Mouse (Mus musculus) adrenal gland, postnatal 14 days (tissue): Measurements from ENCODE around the gene Lypd6b. TPM values are rescaled to one million over a fixed set of nuclear protein-coding genes. Genes with fewer than 3 reads are reported as not detected.

Source experiments
- DNase-seq: peaks from one replicate; pipeline ENCODE4 v3.0.0; 2021; ENCODE audit warnings: mixed read lengths
- total RNA-seq: library from RNA; stranded (reverse); gene quantifications from 2 replicates; pipeline ENCODE4 v1.2.3, GENCODE M21; 2021

Gene Lypd6b
- total RNA-seq, 1 experiment from 2014 or later, result 0.15 TPM

GRCm38 (mm10) chr2:49822312-49822711 is 34.8 kb downstream of the Lypd6b start:
- DNase-seq, result no peak

- no peak for DNase-seq
These were observed 38.1 kb downstream of the Lypd6b start for GRCm38 (mm10) chr2:49825588-49825987.

GRCm38 (mm10) chr2:49827756-49828155 is 40.3 kb downstream of the Lypd6b start:
- no peak for DNase-seq

- DNase-seq, result no peak
These were observed 42.9 kb downstream of the Lypd6b start for GRCm38 (mm10) chr2:49830369-49830768.

- no peak for DNase-seq
These were observed 44.9 kb downstream of the Lypd6b start for GRCm38 (mm10) chr2:49832277-49832803.

GRCm38 (mm10) chr2:49837454-49838059 is 50.1 kb downstream of the Lypd6b start:
- no peak for DNase-seq

- DNase-seq, result no peak
These were observed 51.1 kb downstream of the Lypd6b start for GRCm38 (mm10) chr2:49838611-49839010.

GRCm38 (mm10) chr2:49840573-49840972 is 53.1 kb downstream of the Lypd6b start:
- DNase-seq, result peak; percentile 45

- DNase-seq, result peak; percentile 39
These were observed 53.6 kb downstream of the Lypd6b start for GRCm38 (mm10) chr2:49841089-49841488.

- DNase-seq, result no peak
These were observed 57.6 kb downstream of the Lypd6b start for GRCm38 (mm10) chr2:49845104-49845503.

- no peak for DNase-seq
These were observed 58.6 kb downstream of the Lypd6b start for GRCm38 (mm10) chr2:49846097-49846496.

GRCm38 (mm10) chr2:49846880-49847279 is 59.4 kb downstream of the Lypd6b start:
- no peak for DNase-seq

- DNase-seq, result no peak
These were observed 60.3 kb downstream of the Lypd6b start for GRCm38 (mm10) chr2:49847831-49848230.

- DNase-seq, result no peak
These were observed 62.3 kb downstream of the Lypd6b start for GRCm38 (mm10) chr2:49849771-49850170.

- DNase-seq, result no peak
These were observed 64.5 kb downstream of the Lypd6b start for GRCm38 (mm10) chr2:49851977-49852376.

- peak; percentile 62 for DNase-seq
These were observed 68.7 kb downstream of the Lypd6b start for GRCm38 (mm10) chr2:49856161-49856564.

- no peak for DNase-seq
These were observed 69.1 kb downstream of the Lypd6b start for GRCm38 (mm10) chr2:49856584-49856983.

- no peak for DNase-seq
These were observed 72.9 kb downstream of the Lypd6b start for GRCm38 (mm10) chr2:49860219-49860962.

- DNase-seq, result no peak
These were observed 73.6 kb downstream of the Lypd6b start for GRCm38 (mm10) chr2:49860969-49861592.

- DNase-seq, result no peak
These were observed 74.2 kb downstream of the Lypd6b start for GRCm38 (mm10) chr2:49861658-49862057.

GRCm38 (mm10) chr2:49868116-49868858 is 80.8 kb downstream of the Lypd6b start:
- DNase-seq, result no peak

GRCm38 (mm10) chr2:49869044-49869443 is 81.6 kb downstream of the Lypd6b start:
- DNase-seq, result no peak
